Mouse (Mus musculus): Measurements from ENCODE around the gene Itm2b. TPM values are rescaled to one million over a fixed set of nuclear protein-coding genes. Genes with fewer than 3 reads are reported as not detected.
A peak's percentile ranks its signal among the peaks of the same experiment; 100 is the strongest.

Gene Itm2b
- total and polyA plus RNA-seq, 3 experiments: 190 to 305 (median 254) TPM

- DNase-seq (ENCODE audit: extremely low read depth): no peak
Measured at GRCm38 (mm10) chr14:73389059-73389458, 4.0 kb upstream of the Itm2b start.

GRCm38 (mm10) chr14:73388546-73388945, 3.5 kb upstream of the Itm2b start:
- dilution Hi-C loops (cut with MboI; ENCODE audit: extremely low pct_ligation_motif_present, extremely low pct_unique_long_range_greater_than_20kb, low sequenced_read_pairs): no loop called here
- TF ChIP-seq CHD1 (IDR thresholded peaks at IDR 0.05; ENCODE audit: low read depth, low read length) (no peak), ZNF384 (IDR thresholded peaks at IDR 0.05; ENCODE audit: low read depth, low read length) (0 out of 2 replicates have a peak, but pooled peaks have one; percentile 34)
- Histone ChIP-seq H3K9ac (ENCODE audit: insufficient read depth, low read depth) (no peak overlapping the region), H3K4me2 (ENCODE audit: insufficient read depth, low read depth, poor library complexity, severe bottlenecking) (no peak overlapping the region), H3K27me3 (replicated peaks) (no peaks in the 10 kb centered on the region), H3K36me3 (replicated peaks in 1 of 2; ENCODE audit: control insufficient read depth in 1 of 2, insufficient read depth in 1 of 2, low read length in 1 of 2) (no peaks in the 10 kb centered on the region), H3K4me1 (ENCODE audit: control insufficient read depth in 1 of 2, insufficient read depth in 2 of 2) (peaks cover 2 to 32% of the 10 kb centered on the region in 2 experiments; a peak in 3 of 4 replicates), H3K27ac (ENCODE audit: insufficient read depth, low read depth) (no peak overlapping the region), H3K79me2 (replicated peaks; ENCODE audit: control insufficient read depth, extremely low read depth, insufficient read depth, poor library complexity, severe bottlenecking) (peaks cover 13% of the 10 kb centered on the region), H3K4me3 (replicated peaks in 1 of 3; ENCODE audit: low read depth in 2 of 3, low read length in 2 of 3, poor library complexity in 1 of 3) (no peak overlapping the region), H3K9me3 (replicated peaks; ENCODE audit: low read length) (no peaks in the 10 kb centered on the region)
- in situ Hi-C loops (cut with MboI; ENCODE audit: low pct_ligation_motif_present, low pct_unique_long_range_greater_than_20kb, low sequenced_read_pairs): loop anchor here (5.0 kb wide), 1 partner anchor 34 kb away; no protein-coding TSS in a partner anchor
- no peak for DNase-seq (ENCODE audit: extremely low read depth)

More at GRCm38 (mm10) chr14:73389059-73389458, 4.0 kb upstream of the Itm2b start:
- no peak overlapping the region for H3K4me3 ChIP-seq (replicated peaks in 1 of 3; ENCODE audit: low read depth in 2 of 3, low read length in 2 of 3, poor library complexity in 1 of 3)
- peaks cover 2 to 31% of the 10 kb centered on the region in 2 experiments; a peak in 3 of 4 replicates for H3K4me1 ChIP-seq (ENCODE audit: control insufficient read depth in 1 of 2, insufficient read depth in 2 of 2)
- in situ Hi-C loops (cut with MboI; ENCODE audit: low pct_ligation_motif_present, low pct_unique_long_range_greater_than_20kb, low sequenced_read_pairs) (loop anchor here (5.0 kb wide), 1 partner anchor 33 kb away; no protein-coding TSS in a partner anchor), dilution Hi-C loops (cut with MboI; ENCODE audit: extremely low pct_ligation_motif_present, extremely low pct_unique_long_range_greater_than_20kb, low sequenced_read_pairs) (no loop called here)
- no peak overlapping the region for H3K4me2 ChIP-seq (ENCODE audit: insufficient read depth, low read depth, poor library complexity, severe bottlenecking)
- no peaks in the 10 kb centered on the region for H3K9me3 ChIP-seq (replicated peaks; ENCODE audit: low read length)
- no peaks in the 10 kb centered on the region for H3K27me3 ChIP-seq (replicated peaks)
- no peak overlapping the region for H3K27ac ChIP-seq (ENCODE audit: insufficient read depth, low read depth)
- no peak overlapping the region for H3K9ac ChIP-seq (ENCODE audit: insufficient read depth, low read depth)
- no peaks in the 10 kb centered on the region for H3K36me3 ChIP-seq (replicated peaks in 1 of 2; ENCODE audit: control insufficient read depth in 1 of 2, insufficient read depth in 1 of 2, low read length in 1 of 2)
- TF ChIP-seq ZKSCAN1 (IDR thresholded peaks at IDR 0.05; ENCODE audit: borderline replicate concordance, low read depth, low read length): no peak
- TF ChIP-seq E2F4 (IDR thresholded peaks at IDR 0.05; ENCODE audit: insufficient replicate concordance, low read depth, low read length): no peak
- TF ChIP-seq USF2 (conservative IDR thresholded peaks at IDR 0.05; ENCODE audit: low read depth, low read length): no peak
- TF ChIP-seq TCF12 (IDR thresholded peaks at IDR 0.05; ENCODE audit: low read depth, low read length): no peak
- no peak for TF ChIP-seq ETS1 (conservative IDR thresholded peaks at IDR 0.05; ENCODE audit: low read depth, low read length)
- no peak for TF ChIP-seq BHLHE40 (IDR thresholded peaks at IDR 0.05; ENCODE audit: low read depth, low read length)
- no peak for TF ChIP-seq KAT2A (IDR thresholded peaks at IDR 0.05; ENCODE audit: insufficient replicate concordance, low read length)
- TF ChIP-seq MAZ (IDR thresholded peaks at IDR 0.05; ENCODE audit: low read depth, low read length): no peak
- TF ChIP-seq HCFC1 (IDR thresholded peaks at IDR 0.05; ENCODE audit: low read depth, low read length): no peak
- TF ChIP-seq MAFK (IDR thresholded peaks at IDR 0.05; ENCODE audit: insufficient replicate concordance, low read length): no peak
- no peak for TF ChIP-seq SMC3 (IDR thresholded peaks at IDR 0.05; ENCODE audit: low read depth, low read length)
- TF ChIP-seq MYC (IDR thresholded peaks at IDR 0.05; ENCODE audit: low read depth, low read length): no peak
- no peak for TF ChIP-seq ZMIZ1 (IDR thresholded peaks at IDR 0.05; ENCODE audit: low read depth, low read length)
- no peak for TF ChIP-seq SIN3A (IDR thresholded peaks at IDR 0.05; ENCODE audit: low read length)
- no peak for TF ChIP-seq CHD2 (IDR thresholded peaks at IDR 0.05; ENCODE audit: low read length)
- no peak for TF ChIP-seq POLR2AphosphoS2 (IDR thresholded peaks at IDR 0.05; ENCODE audit: low read depth, low read length)
- no peak for TF ChIP-seq ZC3H11A (IDR thresholded peaks at IDR 0.05; ENCODE audit: low read depth, low read length)
- peaks cover 10% of the 10 kb centered on the region for H3K79me2 ChIP-seq (replicated peaks; ENCODE audit: control insufficient read depth, extremely low read depth, insufficient read depth, poor library complexity, severe bottlenecking)

All from CH12.LX (cell line).